19 mouse cellular contexts compared by ENCODE assay signal in the genomic region with DNA sequence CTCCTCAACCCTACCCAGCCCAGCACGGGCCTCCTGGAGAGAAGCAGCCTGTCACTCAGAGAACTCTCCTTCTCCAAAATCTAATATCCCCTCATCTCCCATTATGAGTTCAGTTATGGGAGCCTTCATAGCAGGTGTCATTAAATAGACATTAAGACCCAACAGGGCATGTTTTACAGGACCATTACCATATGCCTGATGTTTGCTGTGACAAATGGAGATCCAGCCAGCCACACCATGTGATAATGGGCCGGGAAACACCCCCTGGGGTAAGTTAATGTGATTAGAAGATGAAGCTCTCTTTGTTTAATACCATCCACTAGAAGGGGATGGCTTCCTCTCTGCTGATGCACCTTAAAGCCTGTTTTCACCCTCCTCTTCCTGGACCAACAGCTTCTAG.
"Had no signal": no experiment of that assay in that cellular context is flagged by ENCODE, and none has a peak within 500 bp of the region (broad histone marks: within the 10 kb centered on the region; RNA-seq: fewer than 3 reads in every experiment).

No protein-coding gene starts in this region.

- H3K4me3 ChIP-seq: liver, embryonic 13.5 days; liver, embryonic 15.5 days; lung, embryonic 15.5 days; megakaryocyte, embryonic 14.5 days; midbrain, embryonic 12.5 days; stomach, embryonic 15.5 days had no signal

- H3K9me3 ChIP-seq: liver, embryonic 13.5 days; liver, embryonic 15.5 days; lung, embryonic 15.5 days; megakaryocyte, embryonic 14.5 days; midbrain, embryonic 12.5 days; stomach, embryonic 15.5 days had no signal

- H3K4me1 ChIP-seq: liver, embryonic 13.5 days; liver, embryonic 15.5 days; lung, embryonic 15.5 days; megakaryocyte, embryonic 14.5 days; stomach, embryonic 15.5 days had no signal

- H3K36me3 ChIP-seq: liver, embryonic 13.5 days; liver, embryonic 15.5 days; lung, embryonic 15.5 days; midbrain, embryonic 12.5 days; stomach, embryonic 15.5 days had no signal

- DNase-seq: liver, embryonic 13.5 days; liver, postnatal 0 days; lung, adult 2 months; lung, postnatal 14 days; lung, postnatal 36 days; midbrain, embryonic 14.5 days; right cerebral cortex, postnatal 14 days; thymus, adult 2 months; thymus, postnatal 25 days; thymus, postnatal 4 days had no signal

- ATAC-seq: liver, postnatal 0 days; lung, postnatal 0 days; midbrain, embryonic 16.5 days had no signal

- H3K9ac ChIP-seq: liver, embryonic 13.5 days; liver, embryonic 15.5 days; liver, postnatal 0 days; lung, embryonic 15.5 days; midbrain, embryonic 12.5 days; stomach, embryonic 15.5 days had no signal

- H3K27ac ChIP-seq: liver, embryonic 13.5 days; liver, embryonic 15.5 days; lung, embryonic 15.5 days; macrophage; midbrain, embryonic 12.5 days; stomach, embryonic 15.5 days; stomach, postnatal 0 days had no signal

- H3K27me3 ChIP-seq: liver, embryonic 13.5 days; liver, embryonic 15.5 days; lung, embryonic 15.5 days; megakaryocyte, embryonic 14.5 days; midbrain, embryonic 12.5 days; stomach, embryonic 15.5 days had no signal

- H3K4me2 ChIP-seq: liver, embryonic 13.5 days; liver, embryonic 15.5 days; lung, embryonic 15.5 days; midbrain, embryonic 12.5 days; stomach, embryonic 15.5 days had no signal
